Comparison of ENCODE assay signal across 11 mouse cellular contexts in the genomic region with DNA sequence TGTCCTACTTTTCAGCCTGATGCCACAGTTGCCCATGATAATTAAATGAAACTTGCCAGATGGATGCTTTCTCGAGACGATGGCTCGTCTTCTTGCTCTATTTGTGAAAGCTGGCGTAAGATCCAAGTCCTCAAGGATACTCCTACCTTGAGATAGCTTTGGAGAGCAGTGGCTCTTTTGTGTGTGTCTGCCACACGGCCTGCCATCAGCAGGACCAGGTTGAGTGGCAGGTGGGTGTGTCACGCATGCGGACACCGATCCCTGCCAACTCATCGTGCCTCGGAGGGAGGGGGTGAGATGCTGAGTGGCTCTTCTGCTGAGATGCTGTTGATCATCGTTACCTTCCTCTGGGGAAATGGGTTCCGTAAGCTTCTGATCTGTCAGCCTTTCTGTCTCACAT.
DNase-seq lines count a peak whose midpoint lies in the region; ATAC-seq lines count a peak whose summit lies in the region.
"Had no signal": no experiment of that assay in that cellular context is flagged by ENCODE, and none has a peak within 500 bp of the region (broad histone marks: within the 10 kb centered on the region; RNA-seq: fewer than 3 reads in every experiment).

No protein-coding gene starts in this region.

- DNase-seq in midbrain, embryonic 11.5 days (ENCODE audit: low spot score, missing footprints): no peak
- peak; percentile 37 for DNase-seq in cerebellum, adult 9-10 months
- peak; percentile 49 for DNase-seq in retina, postnatal 1 day
- DNase-seq in kidney, adult 18-20 months: no peak
- DNase-seq in adrenal gland, adult (ENCODE audit: inconsistent age in 2 of 2, low spot score in 1 of 2): no peak
- DNase-seq in neural tube, embryonic 10.5 days (ENCODE audit: extremely low spot score, low spot score): no peak
- DNase-seq: embryo, embryonic 11 days; kidney, postnatal 14 days had no signal

- peaks cover 9% of the 10 kb centered on the region; the same call in 1 of the 2 replicates for H3K36me3 ChIP-seq in midbrain, embryonic 13.5 days
- H3K36me3 ChIP-seq in midbrain, embryonic 11.5 days (ENCODE audit: control insufficient read depth, insufficient read depth, low read length): no peaks in the 10 kb centered on the region
- no peaks in the 10 kb centered on the region for H3K36me3 ChIP-seq in hindbrain, embryonic 16.5 days (ENCODE audit: control insufficient read depth, insufficient read depth, low read length)
- H3K36me3 ChIP-seq: limb, embryonic 15.5 days had no signal

- no peaks in the 10 kb centered on the region for H3K27me3 ChIP-seq in midbrain, embryonic 13.5 days
- H3K27me3 ChIP-seq in midbrain, embryonic 11.5 days (ENCODE audit: control insufficient read depth, insufficient read depth, low read length): no peaks in the 10 kb centered on the region
- no peaks in the 10 kb centered on the region for H3K27me3 ChIP-seq in hindbrain, embryonic 16.5 days (replicated peaks; ENCODE audit: control insufficient read depth, insufficient read depth, low read length)
- H3K27me3 ChIP-seq: limb, embryonic 15.5 days had no signal

- peak; percentile 67; the same call in 1 of the 2 replicates for ATAC-seq in midbrain, embryonic 13.5 days
- no peak for ATAC-seq in midbrain, embryonic 11.5 days (ENCODE audit: low FRiP score)
- peak; percentile 73 for ATAC-seq in hindbrain, embryonic 16.5 days

- H3K4me2 ChIP-seq in midbrain, embryonic 13.5 days (replicated peaks): no peak overlapping the region
- H3K4me2 ChIP-seq in midbrain, embryonic 11.5 days: no peak overlapping the region
- 0 out of 2 replicates have a peak overlapping the region, but pooled peaks have one; percentile 28 for H3K4me2 ChIP-seq in hindbrain, embryonic 16.5 days (ENCODE audit: low read length)
- H3K4me2 ChIP-seq: limb, embryonic 15.5 days had no signal

- H3K27ac ChIP-seq in midbrain, embryonic 13.5 days: no peak overlapping the region; the same call in 1 of the 2 replicates
- no peak overlapping the region for H3K27ac ChIP-seq in midbrain, embryonic 11.5 days (ENCODE audit: low read depth, low read length)
- H3K27ac ChIP-seq in hindbrain, embryonic 16.5 days (ENCODE audit: low read depth, low read length): no peak overlapping the region
- H3K27ac ChIP-seq: limb, embryonic 15.5 days had no signal

- peaks cover 6% of the 10 kb centered on the region for H3K4me1 ChIP-seq in midbrain, embryonic 13.5 days (replicated peaks)
- H3K4me1 ChIP-seq in midbrain, embryonic 11.5 days (ENCODE audit: control insufficient read depth, insufficient read depth, low read length): no peaks in the 10 kb centered on the region
- H3K4me1 ChIP-seq in hindbrain, embryonic 16.5 days (ENCODE audit: control insufficient read depth, insufficient read depth, low read depth, low read length): no peaks in the 10 kb centered on the region
- H3K4me1 ChIP-seq: limb, embryonic 15.5 days had no signal

- no peak overlapping the region for H3K9ac ChIP-seq in midbrain, embryonic 13.5 days (replicated peaks)
- H3K9ac ChIP-seq in midbrain, embryonic 11.5 days (ENCODE audit: low read length): no peak overlapping the region
- H3K9ac ChIP-seq in hindbrain, embryonic 16.5 days (ENCODE audit: low read depth, low read length): no peak overlapping the region; the same call in 1 of the 2 replicates
- H3K9ac ChIP-seq: limb, embryonic 15.5 days had no signal

- WGBS in midbrain, embryonic 13.5 days: 62% methylated on average over 12 of the region's 12 CpGs
- 80% methylated on average over 12 of the region's 12 CpGs for WGBS in midbrain, embryonic 11.5 days
- 58% methylated on average over 12 of the region's 12 CpGs for WGBS in hindbrain, embryonic 16.5 days

- no peak overlapping the region for H3K4me3 ChIP-seq in midbrain, embryonic 13.5 days (replicated peaks)
- H3K4me3 ChIP-seq in midbrain, embryonic 11.5 days (ENCODE audit: low read depth, low read length): no peak overlapping the region
- H3K4me3 ChIP-seq in hindbrain, embryonic 16.5 days (ENCODE audit: low read length): no peak overlapping the region
- H3K4me3 ChIP-seq: limb, embryonic 15.5 days had no signal

- H3K9me3 ChIP-seq in midbrain, embryonic 13.5 days: no peaks in the 10 kb centered on the region
- no peaks in the 10 kb centered on the region for H3K9me3 ChIP-seq in midbrain, embryonic 11.5 days (ENCODE audit: control insufficient read depth, low read length)
- H3K9me3 ChIP-seq in hindbrain, embryonic 16.5 days (ENCODE audit: control insufficient read depth, low read length): no peaks in the 10 kb centered on the region
- H3K9me3 ChIP-seq: limb, embryonic 15.5 days had no signal

Comparison
In these comparisons a context has a peak if more than half of its experiments do, and no peak if none do; other contexts are left out.
1. DNase-seq: peak in cerebellum, adult 9-10 months (single experiment) and retina, postnatal 1 day (single experiment); none in midbrain, embryonic 11.5 days (single experiment), kidney, adult 18-20 months (single experiment), adrenal gland, adult (0 of 2) and neural tube, embryonic 10.5 days (single experiment).